Mouse (Mus musculus): ENCODE data around the gene Ammecr1. TPM values are rescaled to one million over a fixed set of nuclear protein-coding genes. Genes with fewer than 3 reads are reported as not detected.

Ammecr1 gene
- total and polyA plus RNA-seq, 2 experiments = 0.39 to 0.83 TPM

GRCm38 (mm10) chrX:142902599-142902998, 63.9 kb downstream of the Ammecr1 start:
- TF ChIP-seq POLR2A (IDR thresholded peaks at IDR 0.05; ENCODE audit: extremely low read depth, insufficient read depth, low read length) = no peak
- TF ChIP-seq CTCF (IDR thresholded peaks at IDR 0.05; ENCODE audit: low read depth, low read length) = no peak
- H3K79me2 ChIP-seq (ENCODE audit: control insufficient read depth, insufficient read depth, low read length) = no peaks in the 10 kb centered on the region
- H3K4me3 ChIP-seq (ENCODE audit: insufficient read depth, low read depth, low read length) = no peak overlapping the region
- no peaks in the 10 kb centered on the region for H3K36me3 ChIP-seq (ENCODE audit: control insufficient read depth, insufficient read depth, low read length)
- H3K27ac ChIP-seq (replicated peaks; ENCODE audit: insufficient read depth, low read depth, low read length) = 0 out of 2 replicates have a peak overlapping the region, but pooled peaks have one; percentile 5
- peaks cover 6% of the 10 kb centered on the region; the same call in 1 of the 2 replicates for H3K4me1 ChIP-seq (ENCODE audit: control insufficient read depth, insufficient read depth, low read length)
- no peak overlapping the region for H3K9ac ChIP-seq (ENCODE audit: low read depth, low read length)
- no peaks in the 10 kb centered on the region for H3K27me3 ChIP-seq (ENCODE audit: control insufficient read depth, insufficient read depth, low read length)
- DNase-seq (ENCODE audit: extremely low read depth, low read depth, low spot score) = peak; percentile 81
- 25% methylated on average over 2 of the region's 2 CpGs for WGBS

- H3K4me1 ChIP-seq (ENCODE audit: control insufficient read depth, insufficient read depth, low read length) = peaks cover 6% of the 10 kb centered on the region; the same call in 1 of the 2 replicates
- no peak overlapping the region for H3K9ac ChIP-seq (ENCODE audit: low read depth, low read length)
- H3K4me3 ChIP-seq (ENCODE audit: insufficient read depth, low read depth, low read length) = no peak overlapping the region
- DNase-seq (ENCODE audit: extremely low read depth, low read depth, low spot score) = no peak
- H3K36me3 ChIP-seq (ENCODE audit: control insufficient read depth, insufficient read depth, low read length) = no peaks in the 10 kb centered on the region
- TF ChIP-seq CTCF (IDR thresholded peaks at IDR 0.05; ENCODE audit: low read depth, low read length) (no peak), POLR2A (IDR thresholded peaks at IDR 0.05; ENCODE audit: extremely low read depth, insufficient read depth, low read length) (no peak)
- no peaks in the 10 kb centered on the region for H3K79me2 ChIP-seq (ENCODE audit: control insufficient read depth, insufficient read depth, low read length)
- H3K27ac ChIP-seq (replicated peaks; ENCODE audit: insufficient read depth, low read depth, low read length) = no peak overlapping the region
- no peaks in the 10 kb centered on the region for H3K27me3 ChIP-seq (ENCODE audit: control insufficient read depth, insufficient read depth, low read length)
- WGBS = 32% methylated on average over 4 of the region's 4 CpGs
These were observed 64.6 kb downstream of the Ammecr1 start for GRCm38 (mm10) chrX:142901915-142902314.

- no peaks in the 10 kb centered on the region for H3K36me3 ChIP-seq (ENCODE audit: control insufficient read depth, insufficient read depth, low read length)
- TF ChIP-seq POLR2A (IDR thresholded peaks at IDR 0.05; ENCODE audit: extremely low read depth, insufficient read depth, low read length) (no peak), CTCF (IDR thresholded peaks at IDR 0.05; ENCODE audit: low read depth, low read length) (no peak)
- WGBS = 95% methylated on average over 9 of the region's 9 CpGs
- H3K27ac ChIP-seq (replicated peaks; ENCODE audit: insufficient read depth, low read depth, low read length) = no peak overlapping the region
- no peak overlapping the region for H3K4me3 ChIP-seq (ENCODE audit: insufficient read depth, low read depth, low read length)
- H3K27me3 ChIP-seq (ENCODE audit: control insufficient read depth, insufficient read depth, low read length) = no peaks in the 10 kb centered on the region
- no peaks in the 10 kb centered on the region for H3K79me2 ChIP-seq (ENCODE audit: control insufficient read depth, insufficient read depth, low read length)
- H3K4me1 ChIP-seq (ENCODE audit: control insufficient read depth, insufficient read depth, low read length) = peaks cover 6% of the 10 kb centered on the region; the same call in 1 of the 2 replicates
- H3K9ac ChIP-seq (ENCODE audit: low read depth, low read length) = no peak overlapping the region
- no peak for DNase-seq (ENCODE audit: extremely low read depth, low read depth, low spot score)
These were observed 68.1 kb downstream of the Ammecr1 start for GRCm38 (mm10) chrX:142898295-142898887.

- Histone ChIP-seq H3K27ac (replicated peaks; ENCODE audit: insufficient read depth, low read depth, low read length) (no peak overlapping the region), H3K36me3 (ENCODE audit: control insufficient read depth, insufficient read depth, low read length) (no peaks in the 10 kb centered on the region), H3K79me2 (ENCODE audit: control insufficient read depth, insufficient read depth, low read length) (no peaks in the 10 kb centered on the region), H3K27me3 (ENCODE audit: control insufficient read depth, insufficient read depth, low read length) (no peaks in the 10 kb centered on the region), H3K9ac (ENCODE audit: low read depth, low read length) (no peak overlapping the region), H3K4me1 (ENCODE audit: control insufficient read depth, insufficient read depth, low read length) (peaks cover 3% of the 10 kb centered on the region; the same call in 1 of the 2 replicates), H3K4me3 (ENCODE audit: insufficient read depth, low read depth, low read length) (no peak overlapping the region)
- WGBS = 97% methylated on average over 6 of the region's 6 CpGs
- no peak for DNase-seq (ENCODE audit: extremely low read depth, low read depth, low spot score)
- no peak for TF ChIP-seq POLR2A (IDR thresholded peaks at IDR 0.05; ENCODE audit: extremely low read depth, insufficient read depth, low read length)
- TF ChIP-seq CTCF (IDR thresholded peaks at IDR 0.05; ENCODE audit: low read depth, low read length) = no peak
These were observed 69.0 kb downstream of the Ammecr1 start for GRCm38 (mm10) chrX:142897477-142898000.

DNA sequence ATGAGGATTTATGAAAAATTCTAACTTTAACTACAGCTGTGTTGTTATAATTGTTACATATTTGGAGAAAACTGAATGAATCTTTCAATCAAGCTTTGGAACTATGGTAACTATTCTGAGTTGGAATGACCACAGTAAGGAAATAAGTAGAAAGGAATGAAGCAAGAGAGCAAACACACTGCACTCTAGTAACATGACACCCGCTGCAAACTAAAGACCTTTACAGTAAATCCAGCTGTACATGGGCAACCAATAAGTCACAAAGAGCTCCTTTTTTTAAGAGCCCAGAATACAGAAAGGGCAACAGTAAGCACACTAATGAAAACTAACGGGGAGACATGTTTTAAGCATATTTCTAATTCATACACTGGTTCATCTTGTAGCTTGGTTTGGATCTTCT, 71.2 kb downstream of the Ammecr1 start:
- WGBS = 63% methylated on average over 2 of the region's 2 CpGs
- no peaks in the 10 kb centered on the region for H3K4me1 ChIP-seq (ENCODE audit: control insufficient read depth, insufficient read depth, low read length)
- DNase-seq (ENCODE audit: extremely low read depth, low read depth, low spot score) = no peak
- no peaks in the 10 kb centered on the region for H3K27me3 ChIP-seq (ENCODE audit: control insufficient read depth, insufficient read depth, low read length)
- TF ChIP-seq CTCF (IDR thresholded peaks at IDR 0.05; ENCODE audit: low read depth, low read length) (no peak), POLR2A (IDR thresholded peaks at IDR 0.05; ENCODE audit: extremely low read depth, insufficient read depth, low read length) (no peak)
- no peak overlapping the region for H3K27ac ChIP-seq (replicated peaks; ENCODE audit: insufficient read depth, low read depth, low read length)
- no peak overlapping the region for H3K4me3 ChIP-seq (ENCODE audit: insufficient read depth, low read depth, low read length)
- no peaks in the 10 kb centered on the region for H3K36me3 ChIP-seq (ENCODE audit: control insufficient read depth, insufficient read depth, low read length)
- no peak overlapping the region for H3K9ac ChIP-seq (ENCODE audit: low read depth, low read length)
- H3K79me2 ChIP-seq (ENCODE audit: control insufficient read depth, insufficient read depth, low read length) = no peaks in the 10 kb centered on the region

DNA sequence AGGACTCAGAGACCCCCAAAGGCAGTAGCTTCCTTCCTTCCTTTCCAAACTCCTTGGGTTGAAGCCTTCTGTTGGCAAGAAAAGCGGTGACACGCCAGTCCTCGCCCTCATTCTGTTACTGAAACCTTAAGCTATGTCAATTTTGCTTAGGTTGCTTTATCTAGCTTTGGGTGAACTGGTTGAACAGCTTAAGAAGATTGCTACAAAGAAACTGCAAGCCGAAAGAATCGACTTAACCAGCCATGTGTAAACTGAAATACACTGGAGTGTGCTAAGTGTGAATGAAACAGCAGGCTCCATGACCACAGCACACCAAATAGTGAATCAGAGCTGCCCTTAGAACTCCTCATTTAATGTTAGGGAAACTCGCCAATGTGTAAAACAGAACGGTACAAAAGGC, 80.6 kb downstream of the Ammecr1 start:
- no peak for TF ChIP-seq POLR2A (IDR thresholded peaks at IDR 0.05; ENCODE audit: extremely low read depth, insufficient read depth, low read length)
- H3K9ac ChIP-seq (ENCODE audit: low read depth, low read length) = no peak overlapping the region
- H3K4me3 ChIP-seq (ENCODE audit: insufficient read depth, low read depth, low read length) = no peak overlapping the region
- DNase-seq (ENCODE audit: extremely low read depth, low read depth, low spot score) = no peak
- H3K27me3 ChIP-seq (ENCODE audit: control insufficient read depth, insufficient read depth, low read length) = no peaks in the 10 kb centered on the region
- no peaks in the 10 kb centered on the region for H3K79me2 ChIP-seq (ENCODE audit: control insufficient read depth, insufficient read depth, low read length)
- 95% methylated on average over 7 of the region's 7 CpGs for WGBS
- H3K36me3 ChIP-seq (ENCODE audit: control insufficient read depth, insufficient read depth, low read length) = no peaks in the 10 kb centered on the region
- no peaks in the 10 kb centered on the region for H3K4me1 ChIP-seq (ENCODE audit: control insufficient read depth, insufficient read depth, low read length)
- no peak overlapping the region for H3K27ac ChIP-seq (replicated peaks; ENCODE audit: insufficient read depth, low read depth, low read length)

Measured in liver, adult 2 months (tissue).